Mouse (Mus musculus): ENCODE measurements around the gene Cyb5r3. TPM values are rescaled to one million over a fixed set of nuclear protein-coding genes. Genes with fewer than 3 reads are reported as not detected.
A peak's percentile ranks its signal among the peaks of the same experiment; 100 is the strongest.

Gene Cyb5r3
- total and polyA plus RNA-seq, 3 experiments, result 75.6 to 103 (median 87.2) TPM

- Histone ChIP-seq H3K9ac (ENCODE audit: low read depth, low read length) (no peak overlapping the region), H3K4me1 (ENCODE audit: control insufficient read depth, insufficient read depth, low read length) (peaks cover 17% of the 10 kb centered on the region), H3K27me3 (ENCODE audit: control insufficient read depth, insufficient read depth, low read length) (no peaks in the 10 kb centered on the region), H3K4me3 (no peak overlapping the region), H3K27ac (no peak overlapping the region; the same call in 1 of the 2 replicates), H3K36me3 (ENCODE audit: control insufficient read depth, insufficient read depth, low read length) (peaks cover 3% of the 10 kb centered on the region), H3K79me2 (replicated peaks; ENCODE audit: control insufficient read depth, insufficient read depth, low read length) (no peaks in the 10 kb centered on the region)
- intact Hi-C loops (cut with DNase I), result no loop called here
- TF ChIP-seq EP300 (IDR thresholded peaks at IDR 0.05; ENCODE audit: insufficient read depth, low read depth, low read length), result no peak
- TF ChIP-seq POLR2A (IDR thresholded peaks at IDR 0.05; ENCODE audit: insufficient read depth, low read depth, low read length), result no peak
- TF ChIP-seq CTCF (IDR thresholded peaks at IDR 0.05), result no peak
- WGBS, result 99% methylated on average over 4 of the region's 4 CpGs
- DNase-seq, result no peak
Measured at GRCm38 (mm10) chr15:83162001-83162400, 10.4 kb downstream of the Cyb5r3 start.

DNA sequence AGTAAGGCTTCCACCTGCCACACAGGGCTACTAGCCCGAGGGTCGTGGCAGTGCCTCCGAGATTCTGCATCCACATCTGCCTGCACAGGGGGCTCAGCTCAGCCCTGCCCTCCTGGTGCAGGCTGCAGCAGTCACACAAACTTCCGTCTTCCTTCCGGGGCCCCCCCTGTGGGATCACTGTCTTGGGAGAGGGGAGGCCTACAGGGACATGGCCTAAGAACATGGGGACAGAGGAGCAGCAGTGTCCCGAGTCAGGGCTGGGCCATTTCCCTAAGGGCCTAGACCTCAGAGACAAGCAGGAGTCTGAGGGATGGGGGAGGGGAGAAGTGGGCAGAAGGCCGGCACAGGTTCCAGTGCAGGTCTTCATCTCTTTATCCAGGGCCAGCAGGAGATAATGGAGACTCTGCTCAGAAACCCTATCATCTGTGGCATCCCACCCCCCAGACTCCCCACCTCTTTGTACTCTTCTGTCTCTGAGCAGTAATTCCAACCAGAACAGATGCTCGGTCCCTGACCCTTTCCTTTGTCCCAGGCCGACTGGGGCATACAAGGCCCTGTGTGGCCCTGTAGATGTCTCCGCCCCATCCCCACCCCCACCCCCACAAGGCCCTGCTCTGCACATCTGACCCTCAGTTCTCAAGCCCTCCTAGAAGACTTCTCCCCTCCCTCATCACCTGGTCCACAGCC, 11.2 kb downstream of the Cyb5r3 start:
- DNase-seq, result peak; percentile 40 to 46
- H3K27me3 ChIP-seq (ENCODE audit: control insufficient read depth, insufficient read depth, low read length), result no peaks in the 10 kb centered on the region
- peaks cover 3% of the 10 kb centered on the region for H3K36me3 ChIP-seq (ENCODE audit: control insufficient read depth, insufficient read depth, low read length)
- no peak overlapping the region for H3K4me3 ChIP-seq
- peak overlapping the region; percentile 33 for H3K27ac ChIP-seq
- intact Hi-C loops (cut with DNase I), result no loop called here
- TF ChIP-seq CTCF (IDR thresholded peaks at IDR 0.05), result no peak
- TF ChIP-seq EP300 (IDR thresholded peaks at IDR 0.05; ENCODE audit: insufficient read depth, low read depth, low read length), result no peak
- TF ChIP-seq POLR2A (IDR thresholded peaks at IDR 0.05; ENCODE audit: insufficient read depth, low read depth, low read length), result no peak
- no peaks in the 10 kb centered on the region for H3K79me2 ChIP-seq (replicated peaks; ENCODE audit: control insufficient read depth, insufficient read depth, low read length)
- H3K4me1 ChIP-seq (ENCODE audit: control insufficient read depth, insufficient read depth, low read length), result peaks cover 10% of the 10 kb centered on the region
- 69% methylated on average over 10 of the region's 10 CpGs for WGBS
- no peak overlapping the region for H3K9ac ChIP-seq (ENCODE audit: low read depth, low read length)

DNA sequence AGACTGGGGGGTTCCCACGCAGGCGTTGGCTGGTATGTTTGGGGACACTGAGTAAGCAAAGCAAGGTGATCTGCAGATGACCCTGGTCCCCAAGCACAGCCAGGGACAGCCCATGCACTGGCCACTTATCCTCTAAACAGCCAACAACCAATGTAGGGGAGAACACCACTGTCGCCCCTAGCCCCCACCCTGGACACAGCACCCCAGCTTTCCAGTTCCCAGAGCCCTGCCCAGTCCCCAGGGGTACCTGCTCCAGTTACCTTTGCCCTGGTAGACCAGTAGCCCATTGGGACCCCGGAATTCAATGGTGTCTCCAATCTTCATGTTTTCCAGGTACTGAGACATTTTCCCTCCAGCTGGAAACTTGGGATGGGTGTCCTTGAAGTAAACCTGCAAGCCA, 11.8 kb downstream of the Cyb5r3 start:
- intact Hi-C loops (cut with DNase I), result no loop called here
- no peak for DNase-seq
- Histone ChIP-seq H3K79me2 (replicated peaks; ENCODE audit: control insufficient read depth, insufficient read depth, low read length) (no peaks in the 10 kb centered on the region), H3K4me3 (no peak overlapping the region), H3K4me1 (ENCODE audit: control insufficient read depth, insufficient read depth, low read length) (peaks cover 6% of the 10 kb centered on the region), H3K36me3 (ENCODE audit: control insufficient read depth, insufficient read depth, low read length) (peaks cover under 1% of the 10 kb centered on the region; the same call in 1 of the 2 replicates), H3K9ac (ENCODE audit: low read depth, low read length) (no peak overlapping the region), H3K27me3 (ENCODE audit: control insufficient read depth, insufficient read depth, low read length) (no peaks in the 10 kb centered on the region), H3K27ac (peak overlapping the region; percentile 33)
- TF ChIP-seq CTCF (IDR thresholded peaks at IDR 0.05), result no peak
- TF ChIP-seq POLR2A (IDR thresholded peaks at IDR 0.05; ENCODE audit: insufficient read depth, low read depth, low read length), result no peak
- no peak for TF ChIP-seq EP300 (IDR thresholded peaks at IDR 0.05; ENCODE audit: insufficient read depth, low read depth, low read length)
- WGBS, result 89% methylated on average over 4 of the region's 4 CpGs

DNA sequence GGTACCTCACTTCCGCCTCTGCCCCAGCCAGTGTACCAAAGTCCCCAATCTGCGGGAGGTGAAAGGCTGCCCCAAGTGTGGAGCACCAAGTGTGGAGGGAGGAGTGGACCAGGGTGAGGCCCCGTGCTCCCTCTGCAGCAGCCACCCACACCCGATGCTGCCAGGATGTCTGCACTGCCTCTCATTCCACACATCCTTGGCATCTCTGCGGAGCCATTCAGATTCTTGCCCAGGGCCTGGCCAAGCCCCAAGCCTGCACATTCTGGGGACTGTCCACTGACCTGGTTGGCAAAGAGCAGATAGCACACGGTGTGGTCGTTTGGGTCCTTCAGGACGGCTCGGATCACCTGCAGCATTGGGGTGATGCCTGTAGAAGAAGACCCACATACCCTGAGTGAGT, 12.6 kb downstream of the Cyb5r3 start:
- TF ChIP-seq EP300 (IDR thresholded peaks at IDR 0.05; ENCODE audit: insufficient read depth, low read depth, low read length) (no peak), POLR2A (IDR thresholded peaks at IDR 0.05; ENCODE audit: insufficient read depth, low read depth, low read length) (no peak), CTCF (IDR thresholded peaks at IDR 0.05) (no peak)
- no peaks in the 10 kb centered on the region for H3K79me2 ChIP-seq (replicated peaks; ENCODE audit: control insufficient read depth, insufficient read depth, low read length)
- no peaks in the 10 kb centered on the region for H3K27me3 ChIP-seq (ENCODE audit: control insufficient read depth, insufficient read depth, low read length)
- no peak overlapping the region for H3K27ac ChIP-seq
- DNase-seq, result peak; percentile 33 to 45
- WGBS, result 64% methylated on average over 9 of the region's 9 CpGs
- intact Hi-C loops (cut with DNase I), result loop anchor here (10.0 kb wide), 1 partner anchor 355 kb away; the partner anchor contains the start of gene Ttll1
- H3K9ac ChIP-seq (ENCODE audit: low read depth, low read length), result no peak overlapping the region
- no peak overlapping the region for H3K4me3 ChIP-seq
- H3K36me3 ChIP-seq (ENCODE audit: control insufficient read depth, insufficient read depth, low read length), result no peaks in the 10 kb centered on the region
- H3K4me1 ChIP-seq (ENCODE audit: control insufficient read depth, insufficient read depth, low read length), result peaks cover 3% of the 10 kb centered on the region

DNA sequence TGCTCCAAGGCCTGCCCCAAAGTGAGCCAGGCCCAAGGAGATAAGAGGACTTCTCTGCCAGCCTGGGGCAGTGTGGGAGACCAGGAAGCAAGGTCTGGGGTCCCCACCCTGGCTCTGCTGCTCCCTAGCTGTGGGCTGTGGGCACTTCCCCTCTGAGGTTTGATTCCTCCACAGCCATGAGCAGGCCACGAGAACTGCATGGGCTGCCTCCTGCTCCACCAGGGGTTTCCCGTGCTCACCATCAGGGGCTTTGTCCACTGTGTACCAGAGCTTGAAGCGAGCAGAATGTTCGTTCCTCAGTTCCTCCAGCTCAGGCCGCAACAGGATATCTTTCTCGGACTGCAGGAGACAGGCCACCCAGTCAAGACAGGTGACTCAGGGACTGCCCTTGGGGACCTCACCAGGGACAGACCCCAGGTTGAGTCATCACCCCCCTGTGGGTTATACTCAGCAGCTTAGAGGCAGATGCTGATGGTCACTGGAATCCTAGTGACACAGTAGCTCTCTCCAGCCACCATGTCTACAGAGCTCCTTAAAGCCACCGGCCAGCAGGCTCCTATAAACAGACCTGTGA, 13.7 kb downstream of the Cyb5r3 start:
- intact Hi-C loops (cut with DNase I), result loop anchor here (10.0 kb wide), 1 partner anchor 356 kb away; the partner anchor contains the start of gene Ttll1
- 90% methylated on average over 7 of the region's 7 CpGs for WGBS
- Histone ChIP-seq H3K36me3 (ENCODE audit: control insufficient read depth, insufficient read depth, low read length) (no peaks in the 10 kb centered on the region), H3K27ac (no peak overlapping the region), H3K27me3 (ENCODE audit: control insufficient read depth, insufficient read depth, low read length) (no peaks in the 10 kb centered on the region), H3K4me1 (ENCODE audit: control insufficient read depth, insufficient read depth, low read length) (peaks cover 2% of the 10 kb centered on the region), H3K4me3 (no peak overlapping the region), H3K79me2 (replicated peaks; ENCODE audit: control insufficient read depth, insufficient read depth, low read length) (no peaks in the 10 kb centered on the region), H3K9ac (ENCODE audit: low read depth, low read length) (no peak overlapping the region)
- no peak for TF ChIP-seq EP300 (IDR thresholded peaks at IDR 0.05; ENCODE audit: insufficient read depth, low read depth, low read length)
- TF ChIP-seq CTCF (IDR thresholded peaks at IDR 0.05), result no peak
- TF ChIP-seq POLR2A (IDR thresholded peaks at IDR 0.05; ENCODE audit: insufficient read depth, low read depth, low read length), result no peak
- no peak for DNase-seq

DNA sequence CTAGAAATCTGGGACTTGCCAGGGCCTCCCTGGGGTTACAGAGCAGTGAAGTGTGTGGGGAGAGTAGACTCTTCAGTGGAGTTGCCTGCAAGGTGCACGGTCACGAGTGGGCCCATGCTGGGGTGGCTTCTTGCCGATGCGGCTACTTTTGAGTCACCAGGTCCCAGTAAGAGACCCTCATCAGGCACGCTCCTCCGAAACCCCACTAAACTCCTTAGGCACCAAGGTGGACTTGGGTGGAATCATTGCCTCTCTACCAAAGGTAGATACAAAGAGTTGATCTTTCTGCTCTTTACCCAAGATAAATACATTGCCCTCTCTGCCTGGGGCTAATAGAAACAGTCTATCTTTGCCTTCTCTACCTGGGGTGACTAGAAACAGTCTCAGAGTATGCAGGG, 14.7 kb downstream of the Cyb5r3 start:
- no peak for TF ChIP-seq EP300 (IDR thresholded peaks at IDR 0.05; ENCODE audit: insufficient read depth, low read depth, low read length)
- no peak for TF ChIP-seq CTCF (IDR thresholded peaks at IDR 0.05)
- Histone ChIP-seq H3K4me1 (ENCODE audit: control insufficient read depth, insufficient read depth, low read length) (no peaks in the 10 kb centered on the region; the same call in 1 of the 2 replicates), H3K27me3 (ENCODE audit: control insufficient read depth, insufficient read depth, low read length) (no peaks in the 10 kb centered on the region), H3K36me3 (ENCODE audit: control insufficient read depth, insufficient read depth, low read length) (no peaks in the 10 kb centered on the region), H3K27ac (no peak overlapping the region; the same call in 1 of the 2 replicates), H3K9ac (ENCODE audit: low read depth, low read length) (no peak overlapping the region), H3K4me3 (no peak overlapping the region), H3K79me2 (replicated peaks; ENCODE audit: control insufficient read depth, insufficient read depth, low read length) (no peaks in the 10 kb centered on the region)
- 97% methylated on average over 6 of the region's 6 CpGs for WGBS
- DNase-seq, result no peak
- intact Hi-C loops (cut with DNase I), result loop anchor here (1.0 to 10.0 kb wide), 2 partner anchors 50 to 357 kb away; partner anchors contain the start of gene Ttll1
